Mouse (Mus musculus): Measurements from ENCODE around the gene Gm19345. TPM values are rescaled to one million over a fixed set of nuclear protein-coding genes. Genes with fewer than 3 reads are reported as not detected.

The Gm19345 gene
- polyA plus RNA-seq (2015; fragmentation: Nextera tagmentation; extraction: Ambion mirVana), result 0.28 and 0.72 TPM in 2 replicates

DNA sequence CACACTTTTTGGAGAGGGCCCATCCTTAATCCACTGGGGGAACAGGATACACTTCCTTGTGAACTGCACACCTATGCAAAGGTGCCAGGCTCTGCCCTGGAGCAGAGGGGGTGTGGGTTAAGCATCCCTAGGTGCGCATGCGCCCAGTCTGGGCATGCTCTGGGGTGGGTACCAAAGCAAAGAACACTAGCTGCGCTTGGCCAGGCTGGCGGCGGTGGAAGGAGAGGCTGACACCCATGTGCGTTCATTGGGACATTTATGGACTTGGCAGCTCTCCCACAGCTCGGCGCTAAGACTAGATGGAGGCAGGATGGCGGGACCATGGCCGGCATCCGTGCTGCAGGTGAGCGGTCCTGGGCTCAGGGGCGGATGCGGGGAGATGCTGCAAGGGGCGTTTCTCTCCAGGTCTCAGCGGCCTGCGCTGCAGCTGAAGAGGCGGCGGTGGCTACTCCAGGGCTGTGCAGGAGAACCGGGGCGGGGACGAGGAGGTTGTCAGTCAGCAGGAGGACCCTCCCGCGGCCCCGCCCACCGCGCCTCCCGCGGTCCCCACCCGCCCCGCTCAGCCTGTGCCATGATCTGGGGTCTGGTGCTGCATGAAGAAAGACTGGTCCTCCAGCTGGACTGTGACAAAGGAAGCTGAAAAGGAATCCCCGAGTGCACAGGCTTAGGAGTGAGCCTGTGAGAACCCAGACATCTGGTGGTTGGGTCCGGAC, at the start of gene Gm19345:
Gene Gm19345, plus strand, starts transcription at position 146 of the 713 bp plus-strand sequence.
- peak within 1 kb of the TSS; percentile 66 for H3K9ac ChIP-seq
- H3K4me1 ChIP-seq, result peaks cover 10% of the 10 kb centered on the region; the same call in 1 of the 2 replicates
- no peaks in the 10 kb centered on the region for H3K36me3 ChIP-seq
- 3% methylated on average over 33 of the region's 33 CpGs for WGBS
- H3K4me3 ChIP-seq, result peak within 1 kb of the TSS; percentile 34
- H3K27ac ChIP-seq, result no peak within 1 kb of the TSS
- ATAC-seq (ENCODE audit: insufficient number of reproducible peaks, insufficient read depth, low FRiP score, low TSS enrichment, low read depth), result peak; percentile 63; the same call in 1 of the 2 replicates
- peak within 1 kb of the TSS; percentile 60 for H3K4me2 ChIP-seq
- no peaks in the 10 kb centered on the region for H3K9me3 ChIP-seq
- peaks cover 41% of the 10 kb centered on the region for H3K27me3 ChIP-seq

DNA sequence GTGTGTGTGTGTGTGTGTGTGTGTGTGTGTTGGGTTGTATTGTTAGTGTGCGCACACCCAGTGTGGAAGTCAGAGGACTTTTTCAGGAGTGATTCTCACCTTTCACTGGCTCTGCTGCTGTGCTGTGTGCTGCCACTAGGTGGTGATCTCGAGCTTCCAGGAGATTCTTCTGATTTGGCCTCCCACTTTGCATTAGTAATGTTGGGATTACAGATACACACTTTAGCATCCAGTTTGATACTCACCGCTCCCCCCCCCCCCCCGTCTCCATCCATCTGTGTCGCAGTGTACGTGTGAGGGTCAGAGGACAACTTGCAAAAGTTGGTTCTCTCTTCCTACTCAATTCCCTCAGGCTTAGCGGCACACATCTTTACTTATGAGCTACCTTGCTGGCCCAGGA, 48.8 kb upstream of the Gm19345 start:
- Histone ChIP-seq H3K9me3 (no peaks in the 10 kb centered on the region), H3K9ac (no peak overlapping the region), H3K27me3 (no peaks in the 10 kb centered on the region), H3K4me3 (no peak overlapping the region), H3K4me2 (no peak overlapping the region), H3K4me1 (no peaks in the 10 kb centered on the region), H3K27ac (no peak overlapping the region), H3K36me3 (no peaks in the 10 kb centered on the region)
- WGBS, result 25% methylated on average over 6 of the region's 7 CpGs
- no peak for ATAC-seq (ENCODE audit: insufficient number of reproducible peaks, insufficient read depth, low FRiP score, low TSS enrichment, low read depth)

DNA sequence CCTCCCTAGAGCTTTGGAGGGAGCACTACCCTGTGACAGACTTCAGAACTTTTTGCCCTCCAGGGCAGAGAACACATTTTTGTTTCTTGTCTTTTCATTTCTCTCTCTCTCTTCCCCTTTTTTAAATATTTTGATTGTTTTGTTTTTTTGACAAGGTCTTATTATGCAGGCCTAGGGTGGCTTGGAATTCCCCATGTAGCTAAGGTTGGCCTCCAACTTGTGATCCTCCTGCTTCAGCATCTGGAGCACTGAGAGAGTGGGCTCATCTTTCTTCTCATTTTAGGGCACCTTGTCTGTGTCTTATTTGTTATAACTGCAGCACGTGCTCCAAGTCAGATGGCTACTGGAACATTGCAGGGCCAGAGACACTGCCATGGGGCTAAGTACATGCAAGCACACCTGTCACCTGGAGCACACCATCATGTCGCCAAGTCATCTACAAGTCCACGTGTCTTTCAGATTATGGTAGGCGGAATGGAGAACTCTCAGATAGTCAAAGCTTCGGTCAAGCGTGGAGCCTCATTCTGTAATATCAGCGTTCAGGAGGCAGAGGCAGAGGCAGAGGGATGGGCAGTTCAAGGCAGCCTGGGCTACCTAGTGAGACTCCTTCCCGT, 45.3 kb upstream of the Gm19345 start:
- H3K27ac ChIP-seq, result no peak overlapping the region
- no peak for ATAC-seq (ENCODE audit: insufficient number of reproducible peaks, insufficient read depth, low FRiP score, low TSS enrichment, low read depth)
- WGBS, result 83% methylated on average over 8 of the region's 8 CpGs
- H3K36me3 ChIP-seq, result no peaks in the 10 kb centered on the region
- peaks cover 17% of the 10 kb centered on the region for H3K4me1 ChIP-seq
- H3K4me2 ChIP-seq, result no peak overlapping the region
- H3K4me3 ChIP-seq, result no peak overlapping the region
- H3K27me3 ChIP-seq, result peaks cover 35% of the 10 kb centered on the region
- H3K9me3 ChIP-seq, result no peaks in the 10 kb centered on the region
- H3K9ac ChIP-seq, result no peak overlapping the region

DNA sequence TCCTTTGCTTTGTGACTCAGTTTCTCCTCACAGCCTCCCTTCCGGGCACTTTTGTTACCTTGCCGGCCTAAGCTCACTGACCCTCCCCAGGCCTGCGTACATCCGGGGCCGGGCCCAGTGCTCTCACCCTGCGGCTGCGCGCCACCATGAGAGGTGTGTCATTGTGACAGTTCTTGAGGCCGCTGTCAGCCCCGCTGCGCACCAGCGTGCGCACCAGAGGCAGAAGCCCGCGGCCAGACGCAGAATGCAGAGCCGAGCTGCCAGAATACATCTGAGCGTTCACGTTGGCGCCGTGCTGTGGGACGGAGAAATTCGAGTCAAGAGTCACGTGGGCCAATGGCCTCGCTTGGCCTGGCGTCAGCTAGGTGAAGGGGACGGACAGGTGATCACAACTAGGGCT, 42.4 kb upstream of the Gm19345 start:
- peaks cover 56% of the 10 kb centered on the region for H3K27me3 ChIP-seq
- H3K4me2 ChIP-seq, result peak overlapping the region; percentile 52
- H3K9ac ChIP-seq, result peak overlapping the region; percentile 60
- H3K4me1 ChIP-seq, result peaks cover 17% of the 10 kb centered on the region
- no peaks in the 10 kb centered on the region for H3K36me3 ChIP-seq
- 6% methylated on average over 27 of the region's 27 CpGs for WGBS
- no peak for ATAC-seq (ENCODE audit: insufficient number of reproducible peaks, insufficient read depth, low FRiP score, low TSS enrichment, low read depth)
- no peaks in the 10 kb centered on the region for H3K9me3 ChIP-seq
- peak overlapping the region; percentile 19 for H3K4me3 ChIP-seq
- no peak overlapping the region for H3K27ac ChIP-seq

DNA sequence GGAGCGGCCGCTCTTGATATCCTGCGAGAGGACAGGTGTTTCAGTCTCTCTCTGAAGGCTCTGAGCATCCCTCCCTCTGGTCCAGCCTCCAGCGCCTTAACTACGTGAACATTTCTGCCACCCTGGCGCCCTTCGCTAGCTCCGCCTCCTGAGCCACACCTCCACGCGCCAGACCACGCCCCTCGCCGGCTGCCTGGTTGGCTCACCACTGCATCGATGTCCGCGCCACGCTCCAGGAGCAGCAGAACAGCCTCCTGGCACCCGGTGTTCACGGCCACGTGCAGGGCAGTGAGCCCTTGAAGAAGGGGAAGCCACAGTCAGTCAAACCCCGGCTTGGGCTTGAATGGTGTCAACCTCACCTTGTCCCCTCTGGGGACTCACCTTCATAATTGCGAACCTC, 40.7 kb upstream of the Gm19345 start:
- peaks cover 56% of the 10 kb centered on the region for H3K27me3 ChIP-seq
- H3K4me2 ChIP-seq, result peak overlapping the region; percentile 48
- H3K4me1 ChIP-seq, result peaks cover 24% of the 10 kb centered on the region
- no peak overlapping the region for H3K27ac ChIP-seq
- no peaks in the 10 kb centered on the region for H3K36me3 ChIP-seq
- H3K9ac ChIP-seq, result no peak overlapping the region
- H3K9me3 ChIP-seq, result no peaks in the 10 kb centered on the region
- peak overlapping the region; percentile 26 for H3K4me3 ChIP-seq
- ATAC-seq (ENCODE audit: insufficient number of reproducible peaks, insufficient read depth, low FRiP score, low TSS enrichment, low read depth), result no peak
- 2% methylated on average over 22 of the region's 22 CpGs for WGBS

DNA sequence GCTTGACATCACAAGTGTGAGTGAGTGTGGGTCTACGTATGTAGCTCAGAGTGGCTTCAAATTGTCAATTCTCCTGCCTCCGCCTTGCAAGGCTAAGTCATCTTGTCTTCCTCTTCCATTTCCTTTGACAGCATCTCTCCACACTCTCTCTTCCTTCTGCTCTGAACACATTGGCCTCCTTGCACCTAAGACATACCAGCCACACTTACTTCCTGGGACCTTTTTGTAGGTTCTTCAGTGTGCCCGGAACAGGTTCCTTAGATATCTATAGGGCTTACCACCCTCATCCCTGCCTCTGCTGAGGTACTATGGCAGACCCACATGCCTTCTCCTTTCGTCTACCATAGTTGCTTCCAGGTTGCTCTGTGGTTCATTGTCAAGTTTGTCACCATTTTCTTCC, 38.6 kb upstream of the Gm19345 start:
- Histone ChIP-seq H3K4me1 (peaks cover 44% of the 10 kb centered on the region), H3K9ac (no peak overlapping the region), H3K9me3 (no peaks in the 10 kb centered on the region), H3K27ac (no peak overlapping the region), H3K4me3 (no peak overlapping the region), H3K36me3 (no peaks in the 10 kb centered on the region), H3K4me2 (no peak overlapping the region), H3K27me3 (peaks cover 55% of the 10 kb centered on the region)
- 85% methylated on average over 4 of the region's 4 CpGs for WGBS
- ATAC-seq (ENCODE audit: insufficient number of reproducible peaks, insufficient read depth, low FRiP score, low TSS enrichment, low read depth), result no peak

DNA sequence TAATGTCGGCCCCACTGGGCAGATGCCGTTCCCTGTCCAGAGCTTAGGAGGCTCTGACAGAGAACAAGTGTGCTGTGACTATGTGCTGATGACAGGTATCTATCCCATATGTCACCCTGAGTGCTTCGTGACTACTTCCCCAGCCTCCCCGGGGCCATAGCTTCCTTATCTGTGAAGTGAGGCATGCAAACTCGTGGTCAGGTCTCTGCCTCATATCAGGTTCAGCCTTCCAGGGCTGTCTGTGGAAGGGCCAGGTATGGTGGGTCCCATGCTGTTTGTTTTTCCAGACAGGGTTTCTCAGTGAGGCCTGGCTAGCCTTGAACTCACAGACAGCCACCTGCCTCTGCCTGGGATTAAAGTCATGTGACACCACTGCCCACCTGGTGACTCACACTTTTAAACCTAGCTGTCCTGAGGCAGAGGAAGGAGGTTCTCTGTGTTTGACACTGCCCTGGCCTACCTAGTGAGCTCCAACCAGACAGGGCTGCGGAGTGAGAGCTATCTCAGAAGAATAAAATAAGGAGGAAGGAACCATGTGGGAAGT, 38.2 kb upstream of the Gm19345 start:
- H3K27ac ChIP-seq, result no peak overlapping the region
- WGBS, result 78% methylated on average over 6 of the region's 6 CpGs
- ATAC-seq (ENCODE audit: insufficient number of reproducible peaks, insufficient read depth, low FRiP score, low TSS enrichment, low read depth), result no peak
- H3K9ac ChIP-seq, result no peak overlapping the region
- H3K4me3 ChIP-seq, result no peak overlapping the region
- H3K4me2 ChIP-seq, result no peak overlapping the region
- H3K36me3 ChIP-seq, result no peaks in the 10 kb centered on the region
- peaks cover 44% of the 10 kb centered on the region for H3K4me1 ChIP-seq
- H3K27me3 ChIP-seq, result peaks cover 50% of the 10 kb centered on the region
- H3K9me3 ChIP-seq, result no peaks in the 10 kb centered on the region

DNA sequence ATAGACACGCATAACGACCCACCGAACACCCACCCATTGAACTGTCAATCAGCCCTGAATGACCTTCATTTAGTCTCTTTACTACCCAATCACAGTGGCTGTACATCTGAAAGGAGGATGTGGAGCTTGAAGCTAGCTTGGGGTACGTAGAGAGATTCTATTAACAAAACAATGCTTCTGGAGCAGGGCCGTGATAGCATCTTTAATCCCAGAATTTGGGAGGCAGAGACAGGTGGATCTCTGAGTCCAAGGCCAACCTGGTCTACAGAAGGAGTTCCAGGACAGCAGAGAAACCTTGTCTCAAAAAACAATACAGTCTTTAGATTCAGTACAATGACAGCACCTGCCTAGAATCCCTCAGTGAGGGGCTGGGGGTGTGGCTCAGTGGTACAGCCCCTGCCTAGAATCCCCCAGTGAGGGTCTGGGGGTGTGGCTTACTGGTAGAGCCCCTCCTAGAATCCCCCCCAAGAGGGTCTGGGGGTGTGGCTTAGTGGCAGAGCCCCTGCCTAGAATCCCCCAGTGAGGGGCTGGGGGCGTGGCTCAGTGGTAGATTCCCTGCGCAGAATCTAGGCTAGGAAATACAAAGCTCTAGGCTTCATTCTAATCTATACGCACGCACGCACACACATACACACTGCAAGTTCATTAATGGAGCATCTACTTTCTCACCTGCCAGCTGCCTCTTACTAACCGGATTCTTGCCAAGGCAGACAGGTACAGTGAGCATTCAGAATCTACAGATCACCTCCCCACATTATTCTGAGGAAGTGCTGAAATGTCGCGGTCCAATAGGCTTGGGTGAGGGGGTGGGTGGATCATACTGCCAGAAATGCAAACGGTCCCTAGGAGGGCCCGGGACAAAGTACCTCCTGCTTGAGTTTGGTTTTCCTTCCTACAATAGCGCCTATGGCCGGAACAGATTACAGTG, 36.2 kb upstream of the Gm19345 start:
- H3K27ac ChIP-seq, result peak overlapping the region; percentile 69
- ATAC-seq (ENCODE audit: insufficient number of reproducible peaks, insufficient read depth, low FRiP score, low TSS enrichment, low read depth), result peak; percentile 15; the same call in 1 of the 2 replicates
- peak overlapping the region; percentile 48 for H3K4me3 ChIP-seq
- no peaks in the 10 kb centered on the region for H3K36me3 ChIP-seq
- H3K9me3 ChIP-seq, result 0 out of 2 replicates have a peak, but pooled peaks cover 3% of the 10 kb centered on the region
- peaks cover 34% of the 10 kb centered on the region for H3K4me1 ChIP-seq
- 28% methylated on average over 17 of the region's 17 CpGs for WGBS
- peaks cover 31% of the 10 kb centered on the region for H3K27me3 ChIP-seq
- peak overlapping the region; percentile 72 for H3K4me2 ChIP-seq
- peak overlapping the region; percentile 66 for H3K9ac ChIP-seq

DNA sequence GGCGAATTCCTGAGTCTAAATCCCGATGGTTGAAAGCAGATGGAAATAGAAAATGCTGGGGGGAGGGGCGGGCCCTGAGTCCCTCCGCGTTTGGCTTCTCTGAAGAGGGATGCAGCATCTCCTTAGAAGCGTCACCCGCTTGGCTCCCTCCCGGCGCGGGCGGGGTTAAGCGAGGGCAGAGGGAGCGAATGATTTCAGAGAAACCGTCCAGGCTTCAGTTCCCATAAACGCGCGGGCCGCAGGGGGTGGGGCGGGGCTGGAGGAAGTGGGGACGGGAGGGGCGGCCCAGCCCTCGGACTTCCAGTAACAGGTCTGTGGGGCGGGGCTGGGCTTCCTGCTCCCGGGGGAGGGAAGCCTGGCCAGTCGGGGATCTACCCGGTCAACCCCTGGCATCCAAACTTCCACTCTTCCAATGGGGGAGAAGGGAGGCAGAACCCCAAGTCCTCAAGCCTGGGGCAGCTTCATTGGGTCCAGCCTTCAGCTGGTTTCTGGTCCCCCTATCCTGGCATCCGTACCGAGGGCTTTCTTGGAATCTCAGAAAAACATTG, 35.5 kb upstream of the Gm19345 start:
- H3K36me3 ChIP-seq, result no peaks in the 10 kb centered on the region
- peak overlapping the region; percentile 69 for H3K27ac ChIP-seq
- H3K4me3 ChIP-seq, result peak overlapping the region; percentile 48
- H3K9ac ChIP-seq, result peak overlapping the region; percentile 66
- under 1% methylated on average over 28 of the region's 28 CpGs for WGBS
- 0 out of 2 replicates have a peak, but pooled peaks cover 5% of the 10 kb centered on the region for H3K9me3 ChIP-seq
- H3K4me1 ChIP-seq, result peaks cover 29% of the 10 kb centered on the region
- peak overlapping the region; percentile 72 for H3K4me2 ChIP-seq
- H3K27me3 ChIP-seq, result peaks cover 29% of the 10 kb centered on the region
- ATAC-seq (ENCODE audit: insufficient number of reproducible peaks, insufficient read depth, low FRiP score, low TSS enrichment, low read depth), result peak; percentile 63

DNA sequence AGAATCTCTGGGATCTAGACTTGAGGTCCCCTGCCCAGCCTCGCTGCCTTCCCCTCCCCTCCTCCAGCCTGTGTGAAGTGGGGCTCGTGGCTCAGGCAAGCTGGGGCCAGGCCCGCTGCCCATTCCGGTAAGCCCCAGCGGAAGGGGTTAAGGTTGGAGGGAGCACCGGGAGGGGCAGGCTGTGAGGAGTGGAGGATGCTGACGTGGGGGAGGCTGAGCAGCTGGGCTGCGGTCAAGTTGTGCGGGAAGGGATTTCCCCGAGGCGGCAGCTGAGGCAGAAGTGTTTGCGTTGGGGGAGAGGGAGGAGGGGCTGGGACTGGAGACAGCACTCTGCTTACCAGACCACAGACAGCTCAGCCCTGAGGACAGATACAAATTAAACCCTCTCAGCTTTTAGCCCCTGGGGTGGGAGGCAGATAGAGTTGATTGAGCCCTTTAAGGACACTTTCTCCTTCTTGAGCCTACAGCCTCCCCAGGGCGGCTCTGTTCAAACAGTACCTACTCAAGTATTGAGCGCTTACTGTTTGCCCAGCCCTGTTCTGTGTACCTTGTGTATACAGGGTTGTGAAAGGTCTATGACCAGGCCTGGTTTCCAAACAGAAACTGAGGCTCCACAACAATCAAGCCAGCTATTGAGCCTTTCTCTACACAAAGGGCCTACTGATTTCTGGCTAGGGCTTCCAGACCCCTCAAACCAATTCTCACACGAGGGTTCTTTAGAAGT, 34.3 kb upstream of the Gm19345 start:
- peak overlapping the region; percentile 48 for H3K4me3 ChIP-seq
- H3K9me3 ChIP-seq, result 0 out of 2 replicates have a peak, but pooled peaks cover 5% of the 10 kb centered on the region
- H3K27ac ChIP-seq, result peak overlapping the region; percentile 69
- H3K9ac ChIP-seq, result peak overlapping the region; percentile 59
- peaks cover 29% of the 10 kb centered on the region for H3K27me3 ChIP-seq
- peaks cover 36% of the 10 kb centered on the region for H3K4me1 ChIP-seq
- 3% methylated on average over 15 of the region's 15 CpGs for WGBS
- H3K36me3 ChIP-seq, result no peaks in the 10 kb centered on the region
- ATAC-seq (ENCODE audit: insufficient number of reproducible peaks, insufficient read depth, low FRiP score, low TSS enrichment, low read depth), result peak; percentile 43; the same call in 1 of the 2 replicates
- peak overlapping the region; percentile 72 for H3K4me2 ChIP-seq
